Mouse (Mus musculus): ENCODE results near the gene Trim16.

DNA sequence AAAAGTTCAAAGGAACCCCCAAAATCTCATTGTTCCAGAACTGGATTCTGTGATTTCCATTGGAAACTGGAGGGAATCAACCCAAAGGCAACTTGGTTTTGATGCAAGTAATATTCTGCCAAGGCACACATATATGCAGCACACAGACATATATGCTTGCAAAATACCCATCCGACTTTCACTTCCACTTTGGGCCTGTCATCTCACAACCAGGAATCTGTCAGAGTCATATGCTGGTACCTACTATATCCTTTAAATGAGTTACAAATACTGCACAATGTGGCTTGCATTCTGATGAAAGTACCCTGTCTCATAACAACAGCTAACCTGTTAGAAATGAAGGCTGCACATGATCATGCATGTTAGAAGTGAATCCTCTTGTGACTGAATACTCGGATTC is 12.1 kb upstream of the Trim16 start:
- TF ChIP-seq CTCF (IDR thresholded peaks at IDR 0.05) (no peak), EP300 (IDR thresholded peaks at IDR 0.05) (no peak)
